Mouse (Mus musculus): ENCODE results near the gene Acsm2. TPM values are rescaled to one million over a fixed set of nuclear protein-coding genes. Genes with fewer than 3 reads are reported as not detected.

The Acsm2 gene
- not detected in 2 replicates for total RNA-seq (2017)

- no peak for ATAC-seq (replicated peaks; ENCODE audit: low read depth, poor library complexity, severe bottlenecking)
Observed at GRCm38 (mm10) chr7:119554040-119554439, at the start of gene Acsm2. Gene Acsm2 (plus strand): TSS chr7:119554340.

GRCm38 (mm10) chr7:119511143-119511542 lies 43.0 kb upstream of the Acsm2 start:
- no peak for ATAC-seq (replicated peaks; ENCODE audit: low read depth, poor library complexity, severe bottlenecking)

- peak; percentile 63; the same call in 1 of the 2 replicates for ATAC-seq (replicated peaks; ENCODE audit: low read depth, poor library complexity, severe bottlenecking)
Observed at GRCm38 (mm10) chr7:119513056-119513455, 41.1 kb upstream of the Acsm2 start.

- peak; percentile 57; the same call in 1 of the 2 replicates for ATAC-seq (replicated peaks; ENCODE audit: low read depth, poor library complexity, severe bottlenecking)
Observed at GRCm38 (mm10) chr7:119515492-119516271, 38.5 kb upstream of the Acsm2 start.

GRCm38 (mm10) chr7:119516272-119516558 lies 37.9 kb upstream of the Acsm2 start:
- no peak for ATAC-seq (replicated peaks; ENCODE audit: low read depth, poor library complexity, severe bottlenecking)

GRCm38 (mm10) chr7:119519163-119519562 lies 35.0 kb upstream of the Acsm2 start, which contains the start of gene Acsm5:
Gene Acsm5 (plus strand): TSS chr7:119519463.
- no peak for ATAC-seq (replicated peaks; ENCODE audit: low read depth, poor library complexity, severe bottlenecking)

GRCm38 (mm10) chr7:119519654-119520053 lies 34.5 kb upstream of the Acsm2 start:
- peak; percentile 83; the same call in 1 of the 2 replicates for ATAC-seq (replicated peaks; ENCODE audit: low read depth, poor library complexity, severe bottlenecking)

- ATAC-seq (replicated peaks; ENCODE audit: low read depth, poor library complexity, severe bottlenecking): no peak
Observed at GRCm38 (mm10) chr7:119521816-119522215, 32.3 kb upstream of the Acsm2 start.

- no peak for ATAC-seq (replicated peaks; ENCODE audit: low read depth, poor library complexity, severe bottlenecking)
Observed at GRCm38 (mm10) chr7:119522385-119522784, 31.8 kb upstream of the Acsm2 start.

GRCm38 (mm10) chr7:119523389-119523788 lies 30.8 kb upstream of the Acsm2 start, which contains the start of gene Pdilt:
Gene Pdilt (minus strand): TSS chr7:119523489.
- ATAC-seq (replicated peaks; ENCODE audit: low read depth, poor library complexity, severe bottlenecking): no peak

GRCm38 (mm10) chr7:119525881-119526281 lies 28.3 kb upstream of the Acsm2 start:
- no peak for ATAC-seq (replicated peaks; ENCODE audit: low read depth, poor library complexity, severe bottlenecking)

GRCm38 (mm10) chr7:119526486-119526885 lies 27.7 kb upstream of the Acsm2 start:
- ATAC-seq (replicated peaks; ENCODE audit: low read depth, poor library complexity, severe bottlenecking): no peak

GRCm38 (mm10) chr7:119527135-119527534 lies 27.0 kb upstream of the Acsm2 start:
- no peak for ATAC-seq (replicated peaks; ENCODE audit: low read depth, poor library complexity, severe bottlenecking)

GRCm38 (mm10) chr7:119527548-119527947 lies 26.6 kb upstream of the Acsm2 start:
- no peak for ATAC-seq (replicated peaks; ENCODE audit: low read depth, poor library complexity, severe bottlenecking)

GRCm38 (mm10) chr7:119528617-119529016 lies 25.5 kb upstream of the Acsm2 start:
- ATAC-seq (replicated peaks; ENCODE audit: low read depth, poor library complexity, severe bottlenecking): no peak

GRCm38 (mm10) chr7:119532924-119533323 lies 21.2 kb upstream of the Acsm2 start:
- no peak for ATAC-seq (replicated peaks; ENCODE audit: low read depth, poor library complexity, severe bottlenecking)

- no peak for ATAC-seq (replicated peaks; ENCODE audit: low read depth, poor library complexity, severe bottlenecking)
Observed at GRCm38 (mm10) chr7:119534389-119534788, 19.8 kb upstream of the Acsm2 start.

- ATAC-seq (replicated peaks; ENCODE audit: low read depth, poor library complexity, severe bottlenecking): no peak
Observed at GRCm38 (mm10) chr7:119542445-119542844, 11.7 kb upstream of the Acsm2 start.

GRCm38 (mm10) chr7:119545572-119545971 lies 8.6 kb upstream of the Acsm2 start:
- no peak for ATAC-seq (replicated peaks; ENCODE audit: low read depth, poor library complexity, severe bottlenecking)

GRCm38 (mm10) chr7:119550471-119551222 lies 3.5 kb upstream of the Acsm2 start:
- no peak for ATAC-seq (replicated peaks; ENCODE audit: low read depth, poor library complexity, severe bottlenecking)

GRCm38 (mm10) chr7:119559789-119560451 lies 5.8 kb downstream of the Acsm2 start:
- ATAC-seq (replicated peaks; ENCODE audit: low read depth, poor library complexity, severe bottlenecking): no peak

Measured in common myeloid progenitor, adult 5-6 weeks (primary cell).